Mouse (Mus musculus) ES-Bruce4 (cell line): ENCODE results near the gene Strip1. TPM values are rescaled to one million over a fixed set of nuclear protein-coding genes. Genes with fewer than 3 reads are reported as not detected.

ENCODE experiments used
- H3K27ac ChIP-seq: 2 replicates; pipeline ENCODE4 v1.5.1; 2012; ENCODE audit warnings: low read length, inconsistent platforms; ENCODE audit not compliant: insufficient read depth
- H3K27me3 ChIP-seq: 2 replicates; pipeline ENCODE4 v1.6.1; 2012; ENCODE audit warnings: mild to moderate bottlenecking, low read length, inconsistent platforms; ENCODE audit not compliant: control insufficient read depth, poor library complexity, insufficient read depth, severe bottlenecking
- H3K36me3 ChIP-seq: 2 replicates; pipeline ENCODE4 v1.6.1; 2012; ENCODE audit warnings: inconsistent platforms, mild to moderate bottlenecking, low read length, moderate library complexity; ENCODE audit not compliant: control insufficient read depth, poor library complexity, insufficient read depth, severe bottlenecking
- H3K4me1 ChIP-seq: one replicate; pipeline ENCODE4 v1.8.1; 2011; ENCODE audit warnings: low read length; ENCODE audit not compliant: control insufficient read depth, insufficient read depth
- H3K4me3 ChIP-seq: 2 replicates; pipeline ENCODE4 v1.5.1; 2011; ENCODE audit warnings: low read depth, mild to moderate bottlenecking, low read length
- H3K9ac ChIP-seq: 2 replicates; pipeline ENCODE4 v1.6.1; 2012; ENCODE audit warnings: low read depth, mild to moderate bottlenecking, inconsistent platforms; ENCODE audit not compliant: poor library complexity, severe bottlenecking
- H3K9me3 ChIP-seq: replicated peaks from 2 replicates; pipeline ENCODE4 v1.6.1; 2012; ENCODE audit warnings: mild to moderate bottlenecking, low read length, inconsistent platforms; ENCODE audit not compliant: control insufficient read depth, poor library complexity, insufficient read depth, severe bottlenecking
- CTCF ChIP-seq: IDR thresholded peaks from one replicate; pipeline ENCODE4 v1.8.1; 2011; ENCODE audit warnings: low read depth, low read length
- EP300 ChIP-seq: IDR thresholded peaks from 2 replicates; pipeline ENCODE4 v1.6.1; 2011; ENCODE audit warnings: low read depth, low read length; ENCODE audit not compliant: insufficient read depth
- POLR2A ChIP-seq: IDR thresholded peaks from one replicate; pipeline ENCODE4 v1.8.1; 2011; ENCODE audit warnings: low read length; ENCODE audit not compliant: insufficient read depth
- polyA plus RNA-seq: library from polyadenylated mRNA; stranded (reverse); fragments of >200 nt; gene quantifications from 2 replicates; pipeline ENCODE4 v1.2.4, GENCODE M21; 2011; ENCODE audit warnings: low read depth; ENCODE audit not compliant: missing spikeins, insufficient read depth, insufficient read length

The Strip1 gene
- polyA plus RNA-seq, 1 experiment = 23.5 TPM

- Histone ChIP-seq H3K9me3 (no peaks in the 10 kb centered on the region), H3K27ac (no peak overlapping the region), H3K4me1 (no peaks in the 10 kb centered on the region), H3K9ac (no peak overlapping the region), H3K27me3 (peaks cover 2% of the 10 kb centered on the region; the same call in 1 of the 2 replicates), H3K4me3 (no peak overlapping the region), H3K36me3 (no peaks in the 10 kb centered on the region)
- TF ChIP-seq POLR2A (no peak), EP300 (no peak), CTCF (no peak)
Measured at GRCm38 (mm10) chr3:107576807-107577206, 54.7 kb downstream of the Strip1 start.

- Histone ChIP-seq H3K36me3 (no peaks in the 10 kb centered on the region), H3K4me3 (no peak overlapping the region), H3K27me3 (no peaks in the 10 kb centered on the region), H3K4me1 (no peaks in the 10 kb centered on the region), H3K27ac (no peak overlapping the region), H3K9ac (no peak overlapping the region), H3K9me3 (no peaks in the 10 kb centered on the region)
- peak; percentile 8 for TF ChIP-seq CTCF
- TF ChIP-seq POLR2A = no peak
- no peak for TF ChIP-seq EP300
Measured at GRCm38 (mm10) chr3:107571205-107571604, 60.3 kb downstream of the Strip1 start.

GRCm38 (mm10) chr3:107568721-107569120 lies 62.8 kb downstream of the Strip1 start:
- no peak overlapping the region for H3K4me3 ChIP-seq
- no peaks in the 10 kb centered on the region for H3K27me3 ChIP-seq
- TF ChIP-seq EP300 = no peak
- no peak for TF ChIP-seq POLR2A
- TF ChIP-seq CTCF = no peak
- no peaks in the 10 kb centered on the region for H3K4me1 ChIP-seq
- H3K9ac ChIP-seq = no peak overlapping the region
- H3K36me3 ChIP-seq = no peaks in the 10 kb centered on the region
- no peaks in the 10 kb centered on the region for H3K9me3 ChIP-seq
- H3K27ac ChIP-seq = no peak overlapping the region

GRCm38 (mm10) chr3:107567766-107568165 lies 63.7 kb downstream of the Strip1 start:
- H3K9me3 ChIP-seq = no peaks in the 10 kb centered on the region

GRCm38 (mm10) chr3:107565331-107565730 lies 66.2 kb downstream of the Strip1 start:
- no peak for TF ChIP-seq POLR2A
- TF ChIP-seq EP300 = no peak
- TF ChIP-seq CTCF = no peak
- Histone ChIP-seq H3K27ac (no peak overlapping the region), H3K9ac (no peak overlapping the region), H3K27me3 (no peaks in the 10 kb centered on the region), H3K9me3 (no peaks in the 10 kb centered on the region), H3K36me3 (no peaks in the 10 kb centered on the region), H3K4me1 (no peaks in the 10 kb centered on the region), H3K4me3 (no peak overlapping the region)

More at GRCm38 (mm10) chr3:107567766-107568165, 63.7 kb downstream of the Strip1 start:
- Histone ChIP-seq H3K4me3 (no peak overlapping the region), H3K4me1 (no peaks in the 10 kb centered on the region), H3K36me3 (no peaks in the 10 kb centered on the region), H3K27ac (no peak overlapping the region), H3K27me3 (no peaks in the 10 kb centered on the region), H3K9ac (no peak overlapping the region)
- TF ChIP-seq CTCF = no peak
- TF ChIP-seq POLR2A = no peak
- no peak for TF ChIP-seq EP300

GRCm38 (mm10) chr3:107563880-107564279 lies 67.6 kb downstream of the Strip1 start:
- H3K36me3 ChIP-seq = no peaks in the 10 kb centered on the region
- no peak overlapping the region for H3K4me3 ChIP-seq
- TF ChIP-seq EP300 (no peak), POLR2A (no peak), CTCF (no peak)
- H3K9me3 ChIP-seq = no peaks in the 10 kb centered on the region
- H3K4me1 ChIP-seq = no peaks in the 10 kb centered on the region
- no peak overlapping the region for H3K9ac ChIP-seq
- no peaks in the 10 kb centered on the region for H3K27me3 ChIP-seq
- no peak overlapping the region for H3K27ac ChIP-seq
